Mouse (Mus musculus): ENCODE data around the gene Grid2. TPM values are rescaled to one million over a fixed set of nuclear protein-coding genes. Genes with fewer than 3 reads are reported as not detected.

Gene Grid2
- polyA plus RNA-seq (2015; fragmentation: Nextera tagmentation; extraction: Ambion mirVana), result 0.31 and 0.38 TPM in 2 replicates

- WGBS, result under 1% methylated on average over 71 of the region's 71 CpGs
- H3K27ac ChIP-seq (replicated peaks), result no peak within 1 kb of the TSS
- H3K36me3 ChIP-seq (ENCODE audit: control insufficient read depth, insufficient read depth, low read length), result no peaks in the 10 kb centered on the region
- peak; percentile 30 for DNase-seq (ENCODE audit: low spot score)
- peak within 1 kb of the TSS; percentile 93 for H3K4me2 ChIP-seq (replicated peaks; ENCODE audit: low read depth)
- H3K4me3 ChIP-seq (ENCODE audit: low read depth, low read length), result peak within 1 kb of the TSS; percentile 57
- ATAC-seq (ENCODE audit: low FRiP score, low TSS enrichment), result no peak
- H3K27me3 ChIP-seq (ENCODE audit: control insufficient read depth, insufficient read depth, low read length), result no peaks in the 10 kb centered on the region; the same call in 1 of the 2 replicates
- no peaks in the 10 kb centered on the region for H3K9me3 ChIP-seq (ENCODE audit: control insufficient read depth, low read length)
- 0 out of 2 replicates have a peak, but pooled peaks cover 2% of the 10 kb centered on the region for H3K4me1 ChIP-seq (replicated peaks; ENCODE audit: control insufficient read depth, insufficient read depth)
- peak within 1 kb of the TSS; percentile 53; the same call in 1 of the 2 replicates for H3K9ac ChIP-seq (ENCODE audit: low read length)
- TF ChIP-seq CTCF (IDR thresholded peaks at IDR 0.05; ENCODE audit: low read depth) (peak; percentile 30), EP300 (optimal IDR thresholded peaks at IDR 0.05) (no peak)
These were observed at the start of gene Grid2 for GRCm38 (mm10) chr6:63255826-63256555. Gene Grid2 (plus strand): TSS chr6:63255876.

GRCm38 (mm10) chr6:63250738-63251137 lies 4.9 kb upstream of the Grid2 start:
- Histone ChIP-seq H3K27ac (replicated peaks) (no peak overlapping the region), H3K9me3 (ENCODE audit: control insufficient read depth, low read length) (no peaks in the 10 kb centered on the region), H3K4me2 (replicated peaks; ENCODE audit: low read depth) (no peak overlapping the region), H3K27me3 (ENCODE audit: control insufficient read depth, insufficient read depth, low read length) (no peaks in the 10 kb centered on the region), H3K4me1 (replicated peaks; ENCODE audit: control insufficient read depth, insufficient read depth) (no peaks in the 10 kb centered on the region), H3K36me3 (ENCODE audit: control insufficient read depth, insufficient read depth, low read length) (no peaks in the 10 kb centered on the region), H3K4me3 (ENCODE audit: low read depth, low read length) (no peak overlapping the region), H3K9ac (ENCODE audit: low read length) (no peak overlapping the region)
- DNase-seq (ENCODE audit: low spot score) (no peak), ATAC-seq (ENCODE audit: low FRiP score, low TSS enrichment) (no peak)
- TF ChIP-seq EP300 (optimal IDR thresholded peaks at IDR 0.05), result no peak
- no peak for TF ChIP-seq CTCF (IDR thresholded peaks at IDR 0.05; ENCODE audit: low read depth)

- no peak for TF ChIP-seq EP300 (optimal IDR thresholded peaks at IDR 0.05)
- TF ChIP-seq CTCF (IDR thresholded peaks at IDR 0.05; ENCODE audit: low read depth), result no peak
- H3K4me2 ChIP-seq (replicated peaks; ENCODE audit: low read depth), result peak overlapping the region; percentile 93
- ATAC-seq (ENCODE audit: low FRiP score, low TSS enrichment) (peak; percentile 56), DNase-seq (ENCODE audit: low spot score) (peak; percentile 22)
- no peak overlapping the region for H3K27ac ChIP-seq (replicated peaks)
- H3K9me3 ChIP-seq (ENCODE audit: control insufficient read depth, low read length), result no peaks in the 10 kb centered on the region
- peak overlapping the region; percentile 57 for H3K4me3 ChIP-seq (ENCODE audit: low read depth, low read length)
- peak overlapping the region; percentile 53; the same call in 1 of the 2 replicates for H3K9ac ChIP-seq (ENCODE audit: low read length)
- under 1% methylated on average over 48 of the region's 49 CpGs for WGBS
- H3K27me3 ChIP-seq (ENCODE audit: control insufficient read depth, insufficient read depth, low read length), result no peaks in the 10 kb centered on the region; the same call in 1 of the 2 replicates
- 0 out of 2 replicates have a peak, but pooled peaks cover 2% of the 10 kb centered on the region for H3K4me1 ChIP-seq (replicated peaks; ENCODE audit: control insufficient read depth, insufficient read depth)
- H3K36me3 ChIP-seq (ENCODE audit: control insufficient read depth, insufficient read depth, low read length), result no peaks in the 10 kb centered on the region
These were observed 1.1 kb downstream of the Grid2 start for GRCm38 (mm10) chr6:63256556-63257405.

GRCm38 (mm10) chr6:63257406-63257845 lies 1.8 kb downstream of the Grid2 start:
- Histone ChIP-seq H3K4me1 (replicated peaks; ENCODE audit: control insufficient read depth, insufficient read depth) (0 out of 2 replicates have a peak, but pooled peaks cover 2% of the 10 kb centered on the region), H3K4me2 (replicated peaks; ENCODE audit: low read depth) (peak overlapping the region; percentile 93), H3K4me3 (ENCODE audit: low read depth, low read length) (peak overlapping the region; percentile 57), H3K27me3 (ENCODE audit: control insufficient read depth, insufficient read depth, low read length) (no peaks in the 10 kb centered on the region; the same call in 1 of the 2 replicates), H3K27ac (replicated peaks) (no peak overlapping the region), H3K9me3 (ENCODE audit: control insufficient read depth, low read length) (no peaks in the 10 kb centered on the region), H3K36me3 (ENCODE audit: control insufficient read depth, insufficient read depth, low read length) (no peaks in the 10 kb centered on the region), H3K9ac (ENCODE audit: low read length) (no peak overlapping the region)
- DNase-seq (ENCODE audit: low spot score) (peak; percentile 46), ATAC-seq (ENCODE audit: low FRiP score, low TSS enrichment) (peak; percentile 60)
- WGBS, result under 1% methylated on average over 42 of the region's 42 CpGs
- TF ChIP-seq CTCF (IDR thresholded peaks at IDR 0.05; ENCODE audit: low read depth) (no peak), EP300 (optimal IDR thresholded peaks at IDR 0.05) (no peak)

GRCm38 (mm10) chr6:63257876-63258275 lies 2.2 kb downstream of the Grid2 start:
- no peak for TF ChIP-seq EP300 (optimal IDR thresholded peaks at IDR 0.05)
- no peak for TF ChIP-seq CTCF (IDR thresholded peaks at IDR 0.05; ENCODE audit: low read depth)
- H3K4me3 ChIP-seq (ENCODE audit: low read depth, low read length), result peak overlapping the region; percentile 57; the same call in 1 of the 2 replicates
- WGBS, result 8% methylated on average over 11 of the region's 11 CpGs
- H3K4me2 ChIP-seq (replicated peaks; ENCODE audit: low read depth), result peak overlapping the region; percentile 93
- DNase-seq (ENCODE audit: low spot score), result peak; percentile 14
- no peaks in the 10 kb centered on the region; the same call in 1 of the 2 replicates for H3K27me3 ChIP-seq (ENCODE audit: control insufficient read depth, insufficient read depth, low read length)
- H3K4me1 ChIP-seq (replicated peaks; ENCODE audit: control insufficient read depth, insufficient read depth), result 0 out of 2 replicates have a peak, but pooled peaks cover 2% of the 10 kb centered on the region
- H3K36me3 ChIP-seq (ENCODE audit: control insufficient read depth, insufficient read depth, low read length), result no peaks in the 10 kb centered on the region
- no peak for ATAC-seq (ENCODE audit: low FRiP score, low TSS enrichment)
- no peak overlapping the region for H3K27ac ChIP-seq (replicated peaks)
- H3K9me3 ChIP-seq (ENCODE audit: control insufficient read depth, low read length), result no peaks in the 10 kb centered on the region
- no peak overlapping the region for H3K9ac ChIP-seq (ENCODE audit: low read length)

All from stomach, postnatal 0 days (tissue).